Mouse (Mus musculus) midbrain, embryonic 13.5 days (tissue): ENCODE measurements around the gene Plek. TPM values are rescaled to one million over a fixed set of nuclear protein-coding genes. Genes with fewer than 3 reads are reported as not detected.

Experiments
- ATAC-seq: fragments of 200-750 bp; cut with Nextera tagmentation; 2 replicates; pipeline ENCODE4 v1.8.0; 2017; ENCODE audit warnings: mild to moderate bottlenecking, moderate TSS enrichment, moderate library complexity
- H3K27ac ChIP-seq: fragments of 300-500 bp; sonication (generic); 2 replicates; pipeline ENCODE4 v1.5.1; 2015; ENCODE audit warnings: inconsistent platforms, mild to moderate bottlenecking, moderate library complexity
- H3K27me3 ChIP-seq: fragments of 300-500 bp; sonication (generic); 2 replicates; pipeline ENCODE4 v1.6.1; 2015; ENCODE audit warnings: mild to moderate bottlenecking, inconsistent platforms
- H3K36me3 ChIP-seq: fragments of 300-500 bp; sonication (generic); 2 replicates; pipeline ENCODE4 v1.6.1; 2015; ENCODE audit warnings: mild to moderate bottlenecking, inconsistent platforms
- H3K4me1 ChIP-seq: fragments of 300-500 bp; sonication (generic); replicated peaks from 2 replicates; pipeline ENCODE4 v1.6.1; 2015; ENCODE audit warnings: inconsistent platforms
- H3K4me2 ChIP-seq: fragments of 300-500 bp; sonication (generic); replicated peaks from 2 replicates; pipeline ENCODE4 v1.6.1; 2015; ENCODE audit warnings: moderate library complexity, mild to moderate bottlenecking, inconsistent platforms
- H3K4me3 ChIP-seq: fragments of 300-500 bp; sonication (generic); replicated peaks from 2 replicates; pipeline ENCODE4 v1.5.1; 2015; ENCODE audit warnings: mild to moderate bottlenecking, inconsistent platforms
- H3K9ac ChIP-seq: fragments of 300-500 bp; sonication (generic); replicated peaks from 2 replicates; pipeline ENCODE4 v1.6.1; 2015; ENCODE audit warnings: mild to moderate bottlenecking, inconsistent platforms
- H3K9me3 ChIP-seq: fragments of 300-500 bp; sonication (generic); 2 replicates; pipeline ENCODE4 v1.6.1; 2016; ENCODE audit warnings: mild to moderate bottlenecking, inconsistent platforms
- WGBS: fragments of 180-500 bp; shearing (Covaris S2); methylation state at CpG from one replicate; pipeline ENCODE4 v1.1.7; 2015; 5-methylcytosine and 5-hydroxymethylcytosine counted together
- polyA plus RNA-seq: library from polyadenylated mRNA; unstranded; fragments of >200 nt; fragmentation: Nextera tagmentation; extraction: Ambion mirVana; gene quantifications from 2 replicates; pipeline ENCODE4 v1.2.1, GENCODE M21; 2015

The Plek gene
- polyA plus RNA-seq, 1 experiment from 2014 or later: 3.5 TPM

- Histone ChIP-seq H3K27me3 (no peaks in the 10 kb centered on the region), H3K9me3 (no peaks in the 10 kb centered on the region), H3K4me3 (no peak overlapping the region), H3K27ac (no peak overlapping the region), H3K9ac (no peak overlapping the region), H3K36me3 (no peaks in the 10 kb centered on the region), H3K4me2 (no peak overlapping the region), H3K4me1 (no peaks in the 10 kb centered on the region)
- 92% methylated on average over 3 of the region's 3 CpGs for WGBS
- ATAC-seq: no peak
These were observed 120.0 kb downstream of the Plek start for GRCm38 (mm10) chr11:16932159-16932558.

Other genes with a start within 250 kb of the Plek start
- 0.81 and 0.82 TPM in 2 replicates for gene Fbxo48, start 101.0 kb downstream of the Plek start, polyA plus RNA-seq
- 93.1 and 96.0 TPM in 2 replicates for gene Cnrip1, start 795 bp downstream of the Plek start, polyA plus RNA-seq
- 149 and 162 TPM in 2 replicates for gene Ppp3r1, start 106.9 kb upstream of the Plek start, polyA plus RNA-seq
- gene Wdr92, start 129.7 kb upstream of the Plek start, polyA plus RNA-seq: 22.5 and 23.0 TPM in 2 replicates
- gene Pno1, start 159.2 kb upstream of the Plek start, polyA plus RNA-seq: 48.5 and 50.6 TPM in 2 replicates
- 135 and 142 TPM in 2 replicates for gene C1d, start 205.2 kb upstream of the Plek start, polyA plus RNA-seq